26 mouse cellular contexts compared by ENCODE assay signal in the genomic region with DNA sequence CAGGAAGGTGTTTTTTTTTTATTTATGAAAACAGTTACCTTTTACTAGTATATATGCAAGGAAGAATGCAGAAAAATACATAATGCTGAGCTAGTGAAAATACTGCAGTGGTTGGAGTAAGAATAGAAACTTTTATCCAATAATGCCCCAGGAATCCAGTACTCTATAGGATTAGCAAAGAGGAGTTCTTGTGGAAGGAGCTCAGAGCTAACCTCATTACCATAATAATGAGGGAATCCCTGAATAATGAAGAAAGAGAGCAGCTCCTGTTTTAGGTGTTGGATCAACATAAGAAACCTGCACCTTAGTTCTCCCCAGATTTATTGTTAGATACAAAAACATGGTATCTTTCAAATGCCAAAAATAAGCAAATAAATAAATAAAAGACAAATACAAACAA.
DNase-seq lines count a peak whose midpoint lies in the region; ATAC-seq and TF ChIP-seq lines count a peak whose summit lies in the region.
"Had no signal": no experiment of that assay in that cellular context is flagged by ENCODE, and none has a peak within 500 bp of the region (broad histone marks: within the 10 kb centered on the region; RNA-seq: fewer than 3 reads in every experiment).

No protein-coding gene starts in this region.

- H3K4me3 ChIP-seq in forebrain, embryonic 12.5 days (replicated peaks), result no peak overlapping the region
- no peak overlapping the region for H3K4me3 ChIP-seq in forebrain, embryonic 10.5 days
- no peak overlapping the region for H3K4me3 ChIP-seq in midbrain, embryonic 12.5 days
- H3K4me3 ChIP-seq in midbrain, embryonic 10.5 days, result no peak overlapping the region
- H3K4me3 ChIP-seq: embryonic facial prominence, embryonic 13.5 days; embryonic facial prominence, embryonic 15.5 days; erythroblast, embryonic 14.5 days had no signal

- intact Hi-C loops in gastrocnemius, postnatal 36 days (cut with DNase I), result no loop called here

- no peaks in the 10 kb centered on the region for H3K4me1 ChIP-seq in forebrain, embryonic 12.5 days
- H3K4me1 ChIP-seq in forebrain, embryonic 10.5 days, result peaks cover 9% of the 10 kb centered on the region
- no peaks in the 10 kb centered on the region for H3K4me1 ChIP-seq in midbrain, embryonic 12.5 days
- H3K4me1 ChIP-seq in midbrain, embryonic 10.5 days, result no peaks in the 10 kb centered on the region; the same call in 1 of the 2 replicates
- H3K4me1 ChIP-seq: embryonic facial prominence, embryonic 13.5 days; embryonic facial prominence, embryonic 15.5 days had no signal

- DNase-seq in forebrain, embryonic 10.5 days (ENCODE audit: extremely low spot score, low spot score), result no peak
- DNase-seq in midbrain, embryonic 10.5 days (ENCODE audit: low spot score), result no peak
- peak; percentile 71 for DNase-seq in R1 (ENCODE audit: low read depth, low spot score)
- DNase-seq in brain, embryonic 14.5 days (ENCODE audit: low read depth), result peak; percentile 29
- no peak for DNase-seq in gastrocnemius, postnatal 36 days
- no peak for DNase-seq in spleen, postnatal 4 days (ENCODE audit: low spot score in 2 of 2)
- DNase-seq: adrenal gland, adult 8-10 months; adrenal gland, postnatal 14 days; adrenal gland, postnatal 36 days; cerebellum, adult 11 months; cerebellum, adult 18-20 months; cerebellum, adult 8-10 months; cerebellum, adult 9-11 months; cerebellum, postnatal 14 days; cerebellum, postnatal 36 days; embryo, embryonic 11 days had no signal

- H3K9ac ChIP-seq in forebrain, embryonic 12.5 days, result no peak overlapping the region
- H3K9ac ChIP-seq in midbrain, embryonic 12.5 days (replicated peaks), result no peak overlapping the region
- H3K9ac ChIP-seq: embryonic facial prominence, embryonic 13.5 days; embryonic facial prominence, embryonic 15.5 days had no signal

- no peak for TF ChIP-seq POLR2A in brain, embryonic 14.5 days (IDR thresholded peaks at IDR 0.05; ENCODE audit: borderline replicate concordance, extremely low read depth, insufficient read depth, insufficient read length, poor library complexity, severe bottlenecking)

- no peaks in the 10 kb centered on the region for H3K27me3 ChIP-seq in forebrain, embryonic 12.5 days
- no peaks in the 10 kb centered on the region for H3K27me3 ChIP-seq in forebrain, embryonic 10.5 days (ENCODE audit: poor library complexity, severe bottlenecking)
- no peaks in the 10 kb centered on the region for H3K27me3 ChIP-seq in midbrain, embryonic 12.5 days
- H3K27me3 ChIP-seq in midbrain, embryonic 10.5 days (ENCODE audit: low read depth, poor library complexity, severe bottlenecking), result no peaks in the 10 kb centered on the region
- H3K27me3 ChIP-seq: embryonic facial prominence, embryonic 13.5 days; embryonic facial prominence, embryonic 15.5 days; Patski had no signal

- TF ChIP-seq CTCF in brain, embryonic 14.5 days (IDR thresholded peaks at IDR 0.05; ENCODE audit: borderline replicate concordance, extremely low read depth, insufficient read depth, insufficient read length), result no peak

- peak; percentile 60; the same call in 1 of the 2 replicates for ATAC-seq in forebrain, embryonic 12.5 days (ENCODE audit: low FRiP score)
- ATAC-seq in midbrain, embryonic 12.5 days (ENCODE audit: low FRiP score, low read depth), result peak; percentile 62
- ATAC-seq: activated CD4-positive, CD25-positive, alpha-beta regulatory T cell, adult 4 months; forebrain, embryonic 14.5 days; forebrain, embryonic 16.5 days; Patski had no signal

- no peaks in the 10 kb centered on the region for H3K36me3 ChIP-seq in forebrain, embryonic 12.5 days (replicated peaks)
- H3K36me3 ChIP-seq in forebrain, embryonic 10.5 days (replicated peaks), result no peaks in the 10 kb centered on the region
- no peaks in the 10 kb centered on the region for H3K36me3 ChIP-seq in midbrain, embryonic 12.5 days
- no peaks in the 10 kb centered on the region for H3K36me3 ChIP-seq in midbrain, embryonic 10.5 days
- H3K36me3 ChIP-seq: embryonic facial prominence, embryonic 13.5 days; embryonic facial prominence, embryonic 15.5 days; G1E had no signal

- H3K27ac ChIP-seq in forebrain, embryonic 12.5 days, result no peak overlapping the region
- H3K27ac ChIP-seq in forebrain, embryonic 10.5 days, result no peak overlapping the region
- H3K27ac ChIP-seq in midbrain, embryonic 12.5 days (replicated peaks), result no peak overlapping the region
- H3K27ac ChIP-seq in midbrain, embryonic 10.5 days (replicated peaks), result no peak overlapping the region
- H3K27ac ChIP-seq: embryonic facial prominence, embryonic 13.5 days; embryonic facial prominence, embryonic 15.5 days had no signal

- H3K9me3 ChIP-seq in forebrain, embryonic 12.5 days, result no peaks in the 10 kb centered on the region
- no peaks in the 10 kb centered on the region for H3K9me3 ChIP-seq in forebrain, embryonic 10.5 days
- no peaks in the 10 kb centered on the region for H3K9me3 ChIP-seq in midbrain, embryonic 12.5 days
- H3K9me3 ChIP-seq in midbrain, embryonic 10.5 days (replicated peaks), result no peaks in the 10 kb centered on the region
- H3K9me3 ChIP-seq: embryonic facial prominence, embryonic 13.5 days; embryonic facial prominence, embryonic 15.5 days; G1E had no signal

- H3K4me2 ChIP-seq in forebrain, embryonic 12.5 days, result no peak overlapping the region
- no peak overlapping the region for H3K4me2 ChIP-seq in midbrain, embryonic 12.5 days (replicated peaks)
- H3K4me2 ChIP-seq: embryonic facial prominence, embryonic 13.5 days; embryonic facial prominence, embryonic 15.5 days had no signal

Comparison
In these comparisons a context has a peak if more than half of its experiments do, and no peak if none do; other contexts are left out.
1. DNase-seq: peak in R1 (single experiment) and brain, embryonic 14.5 days (single experiment); none in forebrain, embryonic 10.5 days (single experiment), midbrain, embryonic 10.5 days (single experiment), gastrocnemius, postnatal 36 days (0 of 2) and spleen, postnatal 4 days (0 of 2).